Mouse (Mus musculus) cerebellum, adult (tissue): Measurements from ENCODE around the gene Dnah8.

Experiments
- ATAC-seq: cut with Nextera tagmentation; 2 replicates; pipeline ENCODE4 v1.9.2; 2017; ENCODE audit warnings: mild to moderate bottlenecking, moderate library complexity, mixed read lengths; ENCODE audit not compliant: insufficient number of reproducible peaks, low FRiP score, low TSS enrichment

Dnah8 gene

DNA sequence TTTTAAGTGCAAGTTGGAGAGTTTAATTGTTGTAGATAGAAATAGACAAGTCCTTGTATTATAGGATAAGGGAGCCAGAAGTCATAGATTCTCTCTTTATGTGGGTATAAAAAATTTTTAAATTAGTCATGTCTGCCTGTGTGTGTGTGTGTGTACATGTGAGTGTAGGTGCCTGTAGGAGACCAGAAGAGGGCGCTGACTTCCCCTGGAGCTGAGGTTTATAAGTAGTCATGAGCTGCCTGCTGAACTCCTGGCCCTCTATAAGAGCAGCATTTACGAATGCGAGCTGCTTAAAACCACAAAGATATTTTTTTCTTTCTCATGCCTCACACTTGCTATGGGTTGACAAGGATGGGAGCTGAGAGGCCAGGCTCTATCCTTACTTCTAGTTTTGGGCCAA lies 115.6 kb downstream of the Dnah8 start:
- no peak for ATAC-seq

DNA sequence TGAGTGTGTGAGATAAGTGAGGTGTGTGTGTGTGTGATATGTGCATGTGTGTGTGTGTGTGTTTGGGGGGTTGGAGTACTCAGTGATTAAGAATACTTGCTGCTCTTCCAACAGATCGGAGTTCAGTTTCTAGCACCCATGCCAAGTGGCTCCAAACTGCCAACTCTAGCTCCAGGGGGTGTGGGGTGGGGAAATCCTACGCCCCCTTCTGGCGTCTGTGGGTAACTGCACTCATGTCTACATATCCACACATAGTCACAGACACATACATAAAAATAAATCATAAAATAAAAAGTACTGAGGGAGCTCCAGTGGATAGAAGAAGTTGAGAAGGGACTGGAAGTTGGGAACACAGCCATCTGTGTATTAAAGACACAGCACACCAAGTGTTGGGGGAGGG lies 119.8 kb downstream of the Dnah8 start:
- no peak for ATAC-seq

DNA sequence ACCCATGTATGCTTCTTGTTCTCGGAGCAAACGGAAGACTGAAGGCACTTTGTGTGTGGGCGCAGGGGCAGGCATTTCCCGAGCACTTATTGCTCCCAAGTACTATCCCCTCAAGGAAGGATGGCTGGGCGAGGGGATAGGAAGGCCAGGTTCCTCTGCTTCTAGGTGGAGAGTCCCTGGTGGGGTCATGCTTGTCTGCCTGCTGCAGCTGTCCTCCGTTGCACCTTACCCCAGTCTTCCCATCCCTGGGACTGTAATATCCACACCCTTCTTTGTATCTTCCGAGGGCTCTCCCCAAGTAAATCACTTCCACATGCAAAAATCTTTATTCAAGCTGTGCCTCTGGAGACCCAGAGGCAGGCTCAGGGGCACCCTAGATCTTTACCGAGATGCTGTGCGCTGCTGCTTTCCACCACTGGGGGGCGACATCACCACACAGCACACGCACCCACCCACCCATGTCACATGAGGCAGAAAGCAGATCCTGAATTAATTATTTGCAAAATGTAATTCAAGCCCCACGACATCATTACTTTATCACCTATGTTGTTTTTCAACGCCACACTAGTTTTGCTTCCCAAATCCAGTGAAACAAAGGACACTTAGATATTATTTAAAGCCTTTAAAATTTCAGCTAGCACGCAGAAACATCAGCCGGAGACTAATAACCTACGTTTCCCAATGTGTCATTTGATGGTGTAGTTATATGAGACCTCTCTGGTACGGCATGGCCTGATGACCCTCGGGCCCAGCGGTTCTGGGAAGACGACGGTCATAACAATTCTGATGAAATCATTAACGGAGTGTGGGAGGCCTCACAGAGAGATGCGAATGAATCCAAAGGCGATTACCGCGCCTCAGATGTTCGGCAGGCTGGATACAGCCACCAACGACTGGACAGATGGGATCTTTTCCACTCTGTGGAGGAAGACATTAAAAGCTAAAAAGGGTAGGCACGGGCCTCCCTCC lies 122.2 kb downstream of the Dnah8 start:
- ATAC-seq = no peak

DNA sequence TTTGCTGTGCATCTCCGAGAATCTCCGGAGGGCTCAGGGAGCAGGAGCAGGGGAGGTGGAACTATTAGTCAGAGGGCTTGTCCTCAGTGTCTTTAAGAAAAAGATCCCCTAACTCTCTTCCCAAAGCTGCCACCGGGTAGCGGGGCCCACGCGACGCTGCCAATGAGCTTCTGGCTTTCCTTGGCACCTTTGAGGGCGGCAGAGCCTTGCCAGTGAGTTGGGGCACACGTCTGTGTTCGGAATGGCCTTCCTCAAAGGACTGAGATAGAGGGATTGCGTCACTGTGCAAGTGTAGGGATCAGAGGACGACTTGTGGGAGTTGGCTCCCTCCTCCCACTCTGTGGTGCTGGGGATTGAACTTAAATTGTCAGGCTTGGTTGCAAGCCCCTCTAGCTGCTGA lies 125.2 kb downstream of the Dnah8 start:
- ATAC-seq = no peak

DNA sequence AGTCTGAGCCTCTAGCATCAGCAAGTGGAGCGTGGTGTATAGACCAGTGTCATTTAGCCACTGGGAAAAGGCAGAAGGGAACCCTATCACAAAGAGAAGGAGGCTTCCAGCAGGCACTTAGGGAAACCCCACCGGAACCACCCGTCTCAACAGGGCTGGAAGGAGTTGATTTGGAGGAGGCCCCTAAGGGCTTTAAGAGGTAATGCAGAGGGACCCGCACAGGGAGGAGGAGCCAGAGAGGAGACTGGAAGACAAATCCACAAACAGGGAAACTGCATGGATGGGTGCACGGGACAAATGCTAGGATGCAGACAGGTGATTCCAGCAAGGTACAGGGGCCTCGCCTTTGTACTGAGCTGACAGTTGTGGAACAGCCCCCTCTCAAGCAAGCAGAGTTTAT lies 126.1 kb downstream of the Dnah8 start:
- ATAC-seq = no peak

DNA sequence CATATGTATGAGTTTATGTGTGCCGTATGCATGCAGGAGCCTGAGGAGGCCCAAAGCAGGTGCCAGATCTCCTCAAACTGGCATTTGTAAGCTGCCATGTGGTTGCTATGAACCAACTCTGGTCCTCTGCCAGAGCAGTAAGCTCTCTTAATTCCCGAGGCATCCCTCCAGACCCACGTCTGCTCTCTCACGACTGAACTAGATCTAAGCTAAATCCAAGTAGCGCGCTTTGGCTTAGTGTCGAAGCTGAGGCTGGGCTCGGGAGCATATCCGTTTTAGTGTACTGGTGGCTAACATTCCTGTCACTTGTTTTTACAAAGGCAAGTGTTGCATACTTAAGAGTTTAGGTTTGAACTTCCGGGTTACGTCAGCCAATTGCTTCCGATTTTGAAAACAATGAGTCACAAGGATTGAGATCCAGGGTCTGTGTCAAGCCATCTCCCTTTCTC lies 128.2 kb downstream of the Dnah8 start:
- no peak for ATAC-seq

DNA sequence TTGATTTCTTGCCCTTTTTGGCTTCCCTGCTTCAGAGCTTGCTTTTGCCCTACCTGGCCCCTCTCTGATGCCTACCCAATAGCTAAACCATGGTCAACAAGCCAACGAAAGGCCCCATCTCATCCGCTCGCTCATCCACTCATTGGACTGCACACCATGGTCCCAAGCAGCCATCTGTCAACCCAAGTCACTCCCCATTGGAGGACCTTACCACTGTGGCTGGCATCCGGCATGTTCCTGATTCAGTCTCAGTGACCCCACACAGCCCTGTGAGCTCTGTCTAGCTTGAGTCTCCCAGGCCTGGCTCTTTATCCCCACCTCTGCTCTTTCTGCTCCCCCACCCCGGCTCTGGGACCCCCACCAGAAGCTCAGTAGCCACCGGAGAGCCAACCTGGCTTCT lies 129.0 kb downstream of the Dnah8 start:
- ATAC-seq = no peak

DNA sequence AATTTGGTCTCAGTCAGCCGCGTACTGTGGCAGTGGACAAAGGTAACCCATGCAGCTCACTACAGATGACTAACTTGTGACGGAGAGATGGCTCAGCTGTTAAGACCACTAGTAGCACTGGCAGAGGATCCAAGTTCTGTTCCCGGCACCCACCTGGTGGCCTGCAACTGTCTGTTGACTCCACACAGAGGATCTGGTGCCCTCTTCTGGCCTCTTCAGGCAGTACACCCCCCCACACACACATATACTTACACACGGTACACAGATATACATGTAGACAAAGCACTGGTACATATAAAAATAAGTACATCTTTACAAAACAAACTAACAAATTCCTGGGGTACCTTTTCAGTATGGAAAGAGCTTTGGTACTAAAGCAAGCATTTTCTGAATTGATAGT lies 132.6 kb downstream of the Dnah8 start:
- ATAC-seq = no peak

DNA sequence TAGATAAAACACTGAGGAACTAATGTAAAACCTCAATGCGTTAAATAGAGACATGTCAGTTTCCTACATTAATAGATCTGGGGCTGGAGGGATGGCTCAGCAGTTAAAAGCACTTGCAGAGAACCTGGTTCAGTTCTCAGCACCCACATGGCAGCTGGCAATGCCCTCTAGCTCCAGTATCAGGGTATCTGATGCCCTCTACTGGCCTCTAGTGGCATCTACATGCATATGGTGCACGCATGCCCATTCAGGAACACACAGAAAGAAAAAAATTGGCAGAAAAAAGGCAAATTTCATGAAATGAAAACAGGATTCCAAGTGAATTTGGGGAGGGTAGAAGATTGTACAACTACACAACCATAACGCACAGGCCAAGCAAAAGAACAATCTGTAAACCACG lies 136.2 kb downstream of the Dnah8 start:
- no peak for ATAC-seq

DNA sequence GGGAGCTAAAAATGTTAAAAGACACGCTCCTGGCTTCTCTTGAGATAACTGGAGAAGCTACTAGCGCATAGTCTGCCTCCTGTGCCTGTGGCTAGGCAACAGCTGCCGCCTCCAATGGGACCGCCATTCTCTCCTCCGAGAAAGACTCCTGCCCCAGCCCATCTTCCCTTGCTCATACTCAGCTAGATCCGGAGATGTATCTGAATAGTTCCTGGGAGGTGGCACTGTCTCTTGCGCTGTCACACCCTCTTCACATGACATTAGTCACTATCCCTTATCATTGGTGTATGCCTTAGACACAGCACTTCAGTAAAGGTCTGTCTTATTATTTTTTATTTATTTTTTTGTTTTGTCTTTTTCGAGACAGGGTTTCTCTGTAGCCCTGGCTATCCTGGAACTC lies 140.1 kb downstream of the Dnah8 start:
- ATAC-seq = no peak

DNA sequence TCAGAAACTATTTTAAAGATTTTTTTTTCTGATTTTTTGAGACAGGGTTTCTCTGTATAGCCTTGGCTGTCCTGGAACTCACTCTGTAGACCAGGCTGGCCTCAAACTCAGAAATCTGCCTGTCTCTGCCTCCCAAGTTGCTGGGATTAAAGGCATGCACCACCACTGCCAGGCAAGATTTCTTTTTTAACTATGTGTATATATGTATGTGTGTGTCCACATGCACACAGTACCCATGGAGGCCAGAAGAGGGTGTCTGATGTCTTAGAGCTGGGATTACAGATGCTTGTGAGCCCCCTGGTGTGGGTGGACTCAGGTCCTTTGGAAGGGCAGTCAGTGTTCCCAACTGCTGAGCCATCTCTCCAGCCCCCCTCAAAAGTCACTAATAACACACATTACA lies 150.3 kb downstream of the Dnah8 start:
- ATAC-seq = no peak

DNA sequence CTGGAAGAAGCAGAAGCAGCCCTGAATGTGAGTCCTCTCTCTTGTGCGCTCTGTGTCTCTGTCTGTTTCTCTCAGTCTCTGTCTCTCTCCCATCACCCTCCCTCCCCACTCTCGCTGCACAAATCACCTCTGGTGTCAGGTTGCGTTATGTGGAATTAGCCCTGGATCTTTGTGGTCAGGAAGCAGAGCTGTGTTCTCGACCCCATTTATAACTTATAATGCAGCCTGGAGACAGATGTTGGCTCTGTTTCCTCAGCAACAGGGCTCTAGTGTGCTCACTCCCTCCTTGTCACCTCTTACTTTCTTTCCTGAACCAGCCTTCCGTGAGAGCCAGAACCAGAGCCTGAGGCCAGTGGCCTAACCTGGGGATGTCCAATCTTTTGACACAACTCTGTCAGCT lies 150.9 kb downstream of the Dnah8 start:
- ATAC-seq = no peak

DNA sequence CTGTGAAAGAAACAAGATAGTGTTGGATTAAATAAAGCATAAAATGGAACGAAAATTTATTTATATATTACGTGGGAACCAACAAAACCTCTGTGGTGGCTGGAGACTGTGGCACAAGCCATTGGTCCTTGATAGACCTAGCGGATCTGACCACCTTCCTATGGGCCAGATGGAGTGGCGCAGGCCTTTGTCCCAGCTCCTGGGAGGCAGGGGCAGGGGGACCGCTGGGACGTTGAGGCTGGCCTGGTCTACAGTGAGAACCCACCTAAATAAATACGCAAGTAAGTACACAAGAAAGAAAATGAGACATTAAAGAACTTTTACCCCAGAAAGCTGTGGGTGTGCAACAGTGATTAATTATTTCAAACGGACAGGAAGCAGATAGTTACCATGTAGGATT lies 156.9 kb downstream of the Dnah8 start:
- no peak for ATAC-seq

DNA sequence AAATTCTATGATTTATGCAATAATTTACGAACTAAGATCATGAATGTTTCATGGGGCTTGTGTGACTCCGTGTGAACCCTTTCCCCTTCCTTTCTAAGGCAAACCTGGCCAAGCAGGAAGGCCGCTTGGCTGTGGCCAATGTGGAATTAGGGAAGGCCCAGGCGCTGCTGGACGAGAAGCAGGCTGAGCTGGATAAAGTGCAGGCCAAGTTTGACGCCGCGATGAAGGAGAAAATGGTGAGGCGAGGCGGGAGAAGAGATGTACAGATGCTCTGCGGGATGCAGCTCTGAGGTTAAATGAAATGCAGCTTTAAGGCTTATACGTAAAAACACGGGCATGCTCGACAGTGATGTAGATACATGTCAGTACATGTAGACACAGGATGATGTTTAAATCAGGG lies 158.1 kb downstream of the Dnah8 start:
- no peak for ATAC-seq

DNA sequence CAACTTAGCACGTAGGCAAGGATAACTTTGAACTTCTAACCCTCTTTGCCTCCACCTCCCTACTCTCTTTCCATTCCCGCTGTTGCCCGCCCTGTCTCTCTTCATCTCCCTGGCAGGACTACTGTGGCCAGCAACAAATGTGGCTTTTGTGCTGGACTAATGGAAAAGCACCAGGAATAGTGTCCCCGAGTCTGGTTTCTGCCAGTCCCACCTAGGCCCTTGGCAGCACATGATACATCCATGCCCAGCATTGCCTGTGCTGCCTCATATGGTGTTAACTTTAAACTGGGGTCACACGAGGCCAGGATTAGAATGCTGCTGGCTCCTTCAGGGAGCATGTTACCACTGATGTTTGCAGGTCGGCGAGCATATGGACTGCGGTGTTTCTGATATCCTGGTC lies 164.2 kb downstream of the Dnah8 start:
- ATAC-seq = no peak

DNA sequence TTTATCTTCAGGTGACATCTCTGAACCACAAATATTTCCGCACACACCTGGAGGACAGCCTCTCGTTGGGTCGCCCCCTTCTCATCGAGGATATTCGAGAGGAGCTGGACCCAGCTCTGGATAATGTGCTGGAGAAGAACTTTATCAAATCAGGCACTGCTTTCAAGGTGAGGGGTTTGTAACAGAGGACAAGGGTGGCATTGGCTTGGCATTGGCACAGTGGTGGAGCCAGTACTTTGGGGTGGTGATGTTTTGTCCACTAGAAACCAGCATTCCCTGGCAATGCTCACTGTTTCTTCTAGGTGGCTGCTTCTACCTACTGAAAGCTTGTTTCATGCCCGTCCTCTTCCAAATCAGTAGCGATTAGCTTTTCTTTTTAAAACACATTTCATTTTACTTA lies 166.7 kb downstream of the Dnah8 start:
- no peak for ATAC-seq

DNA sequence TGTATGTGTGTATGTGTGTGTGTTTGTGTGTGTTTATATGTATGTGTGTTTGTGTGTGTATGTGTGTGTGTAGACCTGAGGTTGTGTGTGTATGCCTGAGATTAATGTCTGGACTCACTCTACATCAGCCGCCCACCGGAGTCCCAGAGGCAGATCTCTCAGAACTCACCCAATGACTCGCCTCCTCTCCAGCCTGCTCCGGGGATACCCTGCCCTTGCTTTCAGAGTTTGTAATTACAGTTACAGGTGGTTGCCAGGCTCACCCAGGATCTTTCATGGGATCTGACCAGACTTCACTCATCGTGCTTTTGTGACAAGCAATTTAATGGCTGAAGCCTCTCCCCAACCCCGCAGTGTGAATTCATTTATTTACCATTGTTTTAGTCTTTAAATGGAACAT lies 168.2 kb downstream of the Dnah8 start:
- ATAC-seq = no peak

DNA sequence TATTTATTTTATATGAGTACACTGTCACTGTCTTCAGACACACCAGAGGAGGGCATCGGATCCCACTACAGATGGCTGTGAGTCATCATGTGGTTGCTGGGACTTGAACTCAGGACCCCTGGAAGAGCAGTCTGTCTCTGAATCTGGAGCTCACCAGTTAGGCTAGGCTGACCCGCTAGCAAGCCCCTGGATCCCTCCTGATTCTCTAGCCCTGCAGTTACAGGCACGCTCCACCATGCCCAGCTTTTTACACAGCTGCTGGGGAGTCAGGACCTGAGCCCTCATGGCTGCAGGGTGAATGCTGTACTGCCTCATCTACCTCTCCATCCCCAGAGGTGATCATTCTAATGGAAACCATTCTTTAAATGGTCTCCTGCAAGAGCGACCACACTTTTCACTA lies 172.5 kb downstream of the Dnah8 start:
- no peak for ATAC-seq

DNA sequence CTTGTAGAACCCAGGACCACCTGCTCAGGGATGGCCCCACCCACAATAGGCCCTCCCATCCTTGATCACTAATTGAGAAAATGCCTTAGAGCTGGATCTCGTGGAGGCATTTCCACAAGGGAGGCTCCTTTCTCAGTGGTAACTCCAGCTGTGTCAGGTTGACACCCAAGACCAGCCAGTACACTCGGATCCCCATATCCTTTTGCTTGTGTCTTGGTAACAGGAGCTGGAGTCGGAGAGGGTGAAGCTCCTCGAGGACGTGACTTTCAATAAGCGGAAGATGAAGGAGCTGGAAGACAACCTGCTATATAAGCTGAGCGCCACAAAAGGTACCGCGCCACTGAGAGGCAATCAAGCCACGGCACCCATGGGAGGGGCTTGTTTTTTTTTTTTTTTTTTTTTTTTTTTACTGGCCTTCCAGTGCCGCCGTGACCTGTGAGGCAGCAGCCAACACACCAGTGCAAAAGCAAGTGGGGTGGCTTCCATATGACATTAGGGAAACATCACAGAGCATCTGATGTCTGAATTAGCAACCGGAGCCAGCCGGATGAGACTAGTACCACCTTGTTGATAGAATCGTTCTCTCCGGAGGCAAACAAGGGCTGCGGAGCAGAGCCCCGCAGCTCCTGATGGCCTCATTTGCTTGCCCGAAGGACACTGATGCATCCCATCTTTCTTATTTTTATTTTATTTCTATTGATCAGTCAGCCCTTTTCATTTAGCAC lies 176.3 kb downstream of the Dnah8 start:
- no peak for ATAC-seq

DNA sequence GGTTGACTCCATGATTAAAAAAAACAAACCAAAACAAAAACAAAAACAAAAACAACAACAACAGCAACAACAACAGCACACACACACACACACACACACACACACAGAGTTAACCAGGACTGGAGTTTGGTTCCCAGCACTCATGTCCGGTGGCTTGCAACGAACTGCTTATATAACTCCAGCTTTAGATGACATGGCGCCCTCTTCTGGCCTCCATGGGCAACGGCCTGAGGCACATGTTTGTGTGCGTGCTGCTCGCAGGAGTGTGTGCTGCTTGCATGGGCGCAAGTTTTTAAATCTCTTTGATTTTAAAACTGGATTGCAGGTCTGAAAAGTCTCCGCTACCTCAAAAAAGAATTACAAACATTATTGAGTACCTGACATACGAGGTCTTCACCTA lies 179.5 kb downstream of the Dnah8 start:
- no peak for ATAC-seq

DNA sequence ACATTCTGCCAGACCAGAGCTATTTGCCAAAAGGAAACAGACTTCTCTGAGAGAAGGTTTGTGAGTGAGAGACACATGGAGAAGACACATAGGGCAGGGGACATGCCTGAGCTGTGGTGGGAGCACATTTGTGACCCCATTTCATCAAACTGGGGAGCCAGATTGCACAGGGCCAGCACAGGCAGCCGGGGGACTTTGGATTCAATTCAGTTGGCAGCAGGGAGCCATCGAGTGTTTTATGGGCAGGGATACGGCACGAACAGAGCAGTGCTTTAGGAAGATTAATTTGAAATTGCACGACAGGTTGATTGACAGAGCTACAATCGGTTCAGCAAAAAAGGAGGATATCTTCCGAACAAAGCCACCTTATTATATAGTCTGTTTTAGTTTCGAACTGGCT lies 180.8 kb downstream of the Dnah8 start:
- ATAC-seq = no peak
